ENCODE assay signal across 8 mouse cellular contexts in the genomic region with DNA sequence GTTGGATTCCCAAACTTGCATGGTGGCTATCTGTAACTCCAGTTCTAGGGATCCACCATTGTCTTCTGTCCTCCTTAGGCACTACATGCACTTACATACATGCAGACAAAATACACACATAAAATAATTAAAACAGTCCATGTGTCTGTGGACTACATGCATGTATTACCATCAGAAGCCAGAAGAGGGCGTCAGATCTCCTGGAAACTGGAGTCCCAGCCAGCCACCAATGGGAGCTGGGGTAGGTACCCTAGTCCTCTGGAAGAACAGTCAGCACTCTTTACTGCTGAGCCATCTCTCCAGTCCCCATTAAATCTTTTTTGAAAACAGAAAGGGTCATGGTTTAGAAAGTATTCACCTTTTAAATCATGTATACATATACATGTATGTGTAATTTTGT. TPM values are rescaled to one million over a fixed set of nuclear protein-coding genes. Genes with fewer than 3 reads are reported as not detected.
DNase-seq lines count a peak whose midpoint lies in the region; ATAC-seq and TF ChIP-seq lines count a peak whose summit lies in the region.

No protein-coding gene starts in this region.

- H3K4me2 ChIP-seq in liver, embryonic 12.5 days = peak overlapping the region; percentile 67; the same call in 1 of the 2 replicates

- H3K9ac ChIP-seq in ES-Bruce4 (ENCODE audit: low read depth, poor library complexity, severe bottlenecking) = no peak overlapping the region
- H3K9ac ChIP-seq in liver, embryonic 12.5 days = no peak overlapping the region

- no peak for TF ChIP-seq EP300 in ES-Bruce4 (IDR thresholded peaks at IDR 0.05; ENCODE audit: insufficient read depth, low read depth, low read length)

- no peak for ATAC-seq in liver, embryonic 12.5 days

- no peak overlapping the region for H3K27ac ChIP-seq in ES-Bruce4 (ENCODE audit: insufficient read depth, low read length)
- peak overlapping the region; percentile 90; the same call in 1 of the 2 replicates for H3K27ac ChIP-seq in liver, embryonic 12.5 days

- TF ChIP-seq CTCF in ES-Bruce4 (IDR thresholded peaks at IDR 0.05; ENCODE audit: low read depth, low read length) = peak; percentile 54

- no peak for TF ChIP-seq POLR2A in ES-Bruce4 (IDR thresholded peaks at IDR 0.05; ENCODE audit: insufficient read depth, low read length)

- WGBS in liver, embryonic 12.5 days (ENCODE audit: insufficient replicate concordance) = 0% methylated on average over 1 of the region's 1 CpGs

- no peaks in the 10 kb centered on the region for H3K27me3 ChIP-seq in ES-Bruce4 (ENCODE audit: control insufficient read depth, insufficient read depth, low read length, poor library complexity, severe bottlenecking)
- no peaks in the 10 kb centered on the region for H3K27me3 ChIP-seq in liver, embryonic 12.5 days (replicated peaks)

- no peaks in the 10 kb centered on the region for H3K4me1 ChIP-seq in ES-Bruce4 (ENCODE audit: control insufficient read depth, insufficient read depth, low read length)
- H3K4me1 ChIP-seq in liver, embryonic 12.5 days = peaks cover 21% of the 10 kb centered on the region

- H3K9me3 ChIP-seq in ES-Bruce4 (replicated peaks; ENCODE audit: control insufficient read depth, insufficient read depth, low read length, poor library complexity, severe bottlenecking) = no peaks in the 10 kb centered on the region
- H3K9me3 ChIP-seq in liver, embryonic 12.5 days (replicated peaks) = no peaks in the 10 kb centered on the region

- no peak overlapping the region for H3K4me3 ChIP-seq in ES-Bruce4 (ENCODE audit: low read depth, low read length)
- no peak overlapping the region for H3K4me3 ChIP-seq in liver, embryonic 12.5 days

- intact Hi-C loops in heart, postnatal 10 days (cut with DNase I) = loop anchor here (10.0 kb wide), 1 partner anchor 153 kb away; a partner anchor contains a TSS
- intact Hi-C loops in heart, postnatal 36 days (cut with DNase I) = loop anchor here (2.0 to 10.0 kb wide), 2 partner anchors 59 to 173 kb away; a partner anchor contains a TSS

- DNase-seq in heart, postnatal 10 days = peak; percentile 9 to 30
- DNase-seq in heart, postnatal 36 days = no peak
- DNase-seq in 416B (ENCODE audit: low read depth) = peak; percentile 80
- no peak for DNase-seq in right cerebral cortex, postnatal 4 days
- DNase-seq in left cerebral cortex, adult 11 months (ENCODE audit: low spot score) = no peak
- no peak for DNase-seq in ovary, adult 18-20 months (ENCODE audit: low spot score)

- peaks cover 16% of the 10 kb centered on the region for H3K36me3 ChIP-seq in ES-Bruce4 (ENCODE audit: control insufficient read depth, insufficient read depth, low read length, poor library complexity, severe bottlenecking)
- H3K36me3 ChIP-seq in liver, embryonic 12.5 days = peaks cover 16% of the 10 kb centered on the region

RNA-seq across cellular contexts. Expression of a gene that starts 1.3 kb away (rescaled TPM):
- 100 to 1,000 TPM; 134 to 135 TPM for total RNA-seq in heart, postnatal 10 days (2021)
- 10 to 100 TPM; 63.9 to 78.2 TPM for total RNA-seq in heart, postnatal 36 days (2021)
- polyA plus RNA-seq in ES-Bruce4 (2011; ENCODE audit: insufficient read depth, insufficient read length, low read depth, missing spikeins) = 464 and 501 TPM in 2 replicates
- 193 and 200 TPM in 2 replicates for polyA plus RNA-seq in liver, embryonic 12.5 days (2016; fragmentation: Nextera tagmentation; extraction: Ambion mirVana)

RNA-seq across cellular contexts. Expression of a gene that starts 7.1 kb away (rescaled TPM):
- 10 to 100 TPM; 23.7 to 31.0 TPM for total RNA-seq in heart, postnatal 10 days (2021)
- 10 to 100 TPM; 13.7 to 18.2 TPM for total RNA-seq in heart, postnatal 36 days (2021)
- 39.1 and 40.3 TPM in 2 replicates for polyA plus RNA-seq in ES-Bruce4 (2011; ENCODE audit: insufficient read depth, insufficient read length, low read depth, missing spikeins)
- polyA plus RNA-seq in liver, embryonic 12.5 days (2016; fragmentation: Nextera tagmentation; extraction: Ambion mirVana) = 9.4 and 10.9 TPM in 2 replicates

RNA-seq across cellular contexts. Expression of a gene that starts 21.1 kb away (rescaled TPM):
- total RNA-seq in heart, postnatal 10 days (2021) = 100 to 1,000 TPM; 180 to 204 TPM
- 100 to 1,000 TPM; 184 to 237 TPM for total RNA-seq in heart, postnatal 36 days (2021)
- polyA plus RNA-seq in ES-Bruce4 (2011; ENCODE audit: insufficient read depth, insufficient read length, low read depth, missing spikeins) = 2.2 and 2.3 TPM in 2 replicates
- 1.2 and 1.3 TPM in 2 replicates for polyA plus RNA-seq in liver, embryonic 12.5 days (2016; fragmentation: Nextera tagmentation; extraction: Ambion mirVana)

RNA-seq across cellular contexts. Expression of a gene that starts 51.6 kb away (rescaled TPM):
- total RNA-seq in heart, postnatal 10 days (2021) = not detected
- total RNA-seq in heart, postnatal 36 days (2021) = not detected
- 2.0 and 2.1 TPM in 2 replicates for polyA plus RNA-seq in ES-Bruce4 (2011; ENCODE audit: insufficient read depth, insufficient read length, low read depth, missing spikeins)
- polyA plus RNA-seq in liver, embryonic 12.5 days (2016; fragmentation: Nextera tagmentation; extraction: Ambion mirVana) = 39.3 and 40.7 TPM in 2 replicates

Comparison
In these comparisons a context has a peak if more than half of its experiments do, and no peak if none do; other contexts are left out.
1. DNase-seq: peak in heart, postnatal 10 days (2 of 2) and 416B (single experiment); none in heart, postnatal 36 days (0 of 2), right cerebral cortex, postnatal 4 days (single experiment), left cerebral cortex, adult 11 months (single experiment) and ovary, adult 18-20 months (single experiment).